Mouse (Mus musculus): Measurements from ENCODE around the gene Mroh9. TPM values are rescaled to one million over a fixed set of nuclear protein-coding genes. Genes with fewer than 3 reads are reported as not detected.

Gene Mroh9
- polyA plus RNA-seq, 1 experiment from 2014 or later, result not detected

DNA sequence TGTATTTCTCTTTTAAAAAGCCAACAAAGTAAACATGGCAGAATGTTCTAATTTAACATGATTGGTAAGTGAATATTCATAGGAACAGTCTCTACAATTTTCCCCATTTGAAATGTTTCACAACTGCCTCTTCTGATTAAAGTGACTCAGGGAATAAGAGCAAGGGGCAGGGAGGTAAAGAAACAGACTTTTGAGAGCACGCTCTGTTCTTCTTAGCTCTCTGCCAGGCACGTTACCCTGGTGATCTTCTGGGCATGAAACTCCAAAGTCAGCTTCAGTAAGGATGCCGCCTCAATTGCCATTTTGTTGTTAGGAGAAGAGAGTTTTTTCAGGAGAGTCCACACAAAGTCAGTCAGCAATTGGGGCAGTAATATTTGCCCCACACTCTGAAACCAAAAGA lies 25.1 kb downstream of the Mroh9 start:
- Histone ChIP-seq H3K27me3 (no peaks in the 10 kb centered on the region), H3K4me1 (replicated peaks) (no peaks in the 10 kb centered on the region), H3K9me3 (no peaks in the 10 kb centered on the region), H3K36me3 (no peaks in the 10 kb centered on the region), H3K27ac (no peak overlapping the region), H3K4me3 (replicated peaks) (no peak overlapping the region), H3K9ac (replicated peaks) (no peak overlapping the region), H3K4me2 (no peak overlapping the region)
- ATAC-seq (ENCODE audit: insufficient number of reproducible peaks, insufficient read depth, low FRiP score, low TSS enrichment, low read depth), result no peak
- 83% methylated on average over 3 of the region's 3 CpGs for WGBS

DNA sequence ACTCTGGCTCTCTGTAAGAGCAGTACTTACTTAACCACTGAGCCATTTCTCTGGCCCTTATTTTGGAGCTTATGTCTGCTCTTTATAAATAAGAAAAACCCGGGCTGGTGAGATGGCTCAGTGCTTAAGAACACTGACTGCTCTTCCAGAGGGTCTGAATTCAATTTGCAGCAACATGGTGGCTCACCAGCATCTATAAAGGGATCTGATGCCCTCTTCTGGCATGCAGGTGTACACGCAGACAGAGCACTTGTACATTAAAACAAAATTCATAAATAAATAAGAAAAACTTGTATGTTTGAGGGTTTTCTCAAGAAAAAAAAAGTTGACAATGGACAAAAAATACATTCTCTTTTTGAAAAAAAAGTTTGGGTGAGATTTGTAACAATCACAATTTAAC lies 28.1 kb downstream of the Mroh9 start:
- Histone ChIP-seq H3K27me3 (no peaks in the 10 kb centered on the region), H3K4me3 (replicated peaks) (no peak overlapping the region), H3K36me3 (no peaks in the 10 kb centered on the region), H3K9me3 (no peaks in the 10 kb centered on the region), H3K4me1 (replicated peaks) (no peaks in the 10 kb centered on the region), H3K9ac (replicated peaks) (no peak overlapping the region), H3K27ac (no peak overlapping the region), H3K4me2 (no peak overlapping the region)
- 41% methylated on average over 2 of the region's 2 CpGs for WGBS
- ATAC-seq (ENCODE audit: insufficient number of reproducible peaks, insufficient read depth, low FRiP score, low TSS enrichment, low read depth), result no peak

DNA sequence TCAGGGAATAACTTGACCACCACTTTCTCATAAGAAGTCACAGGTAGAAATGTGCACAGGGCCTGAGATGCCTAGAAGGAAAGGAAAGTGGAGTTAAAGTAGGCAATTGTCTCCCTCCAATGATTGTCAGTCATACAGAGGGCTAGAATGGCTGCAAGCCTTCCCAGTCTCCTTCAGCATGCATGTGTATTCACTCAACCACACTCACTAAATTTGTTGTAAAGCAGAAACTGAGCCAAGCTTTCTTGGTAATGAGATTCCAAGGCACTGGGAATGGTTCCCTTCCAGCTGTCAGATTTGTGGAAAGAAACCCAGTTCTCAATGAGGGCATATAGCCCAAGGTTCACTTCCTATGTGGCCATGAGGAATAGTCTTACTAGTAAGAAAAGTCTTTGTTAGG lies 29.8 kb downstream of the Mroh9 start:
- no peak overlapping the region for H3K27ac ChIP-seq
- ATAC-seq (ENCODE audit: insufficient number of reproducible peaks, insufficient read depth, low FRiP score, low TSS enrichment, low read depth), result no peak
- no peaks in the 10 kb centered on the region for H3K27me3 ChIP-seq
- H3K9me3 ChIP-seq, result no peaks in the 10 kb centered on the region
- H3K9ac ChIP-seq (replicated peaks), result no peak overlapping the region
- H3K4me1 ChIP-seq (replicated peaks), result no peaks in the 10 kb centered on the region
- no peak overlapping the region for H3K4me2 ChIP-seq
- H3K4me3 ChIP-seq (replicated peaks), result no peak overlapping the region
- no peaks in the 10 kb centered on the region for H3K36me3 ChIP-seq

DNA sequence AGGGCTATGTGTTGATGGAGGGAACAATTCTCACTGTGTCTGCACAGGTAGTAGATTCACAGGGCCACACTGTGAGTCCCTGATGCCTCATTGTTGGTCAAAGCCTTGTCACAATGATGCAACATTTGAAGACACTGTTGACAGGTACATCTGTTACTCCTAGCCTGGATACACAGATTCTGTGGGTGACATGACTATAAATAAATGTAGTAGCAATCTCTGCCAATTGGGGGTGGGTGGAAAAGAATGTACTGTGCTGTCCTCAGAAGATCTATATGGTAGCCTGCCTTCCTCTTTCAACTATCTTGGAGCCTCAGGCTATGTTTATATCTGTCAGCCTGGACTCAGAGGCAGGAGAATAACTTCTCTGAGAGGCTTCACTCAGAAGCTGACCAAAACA lies 62.4 kb downstream of the Mroh9 start:
- Histone ChIP-seq H3K4me3 (replicated peaks) (no peak overlapping the region), H3K27me3 (no peaks in the 10 kb centered on the region), H3K27ac (no peak overlapping the region), H3K4me1 (replicated peaks) (no peaks in the 10 kb centered on the region), H3K4me2 (no peak overlapping the region), H3K36me3 (no peaks in the 10 kb centered on the region), H3K9ac (replicated peaks) (no peak overlapping the region), H3K9me3 (no peaks in the 10 kb centered on the region)
- no peak for ATAC-seq (ENCODE audit: insufficient number of reproducible peaks, insufficient read depth, low FRiP score, low TSS enrichment, low read depth)

DNA sequence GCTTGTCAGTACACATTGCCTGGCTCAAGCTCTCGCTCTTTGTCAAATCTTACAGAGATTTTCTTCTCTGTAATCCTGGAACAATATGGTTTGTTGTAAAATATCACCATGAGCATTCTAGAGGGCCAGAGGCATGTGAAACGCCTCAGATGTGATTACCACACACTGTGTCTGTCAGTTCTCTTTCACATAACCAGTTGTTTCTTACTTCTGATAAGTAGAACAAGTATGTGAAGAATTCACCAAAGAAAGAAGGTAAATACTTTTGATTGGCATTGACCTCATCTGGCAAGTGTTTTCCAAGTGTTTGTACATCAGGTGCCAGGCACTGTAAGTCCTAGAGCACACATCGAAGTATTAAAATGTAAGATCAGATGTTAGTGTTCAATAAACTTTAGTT lies 76.2 kb downstream of the Mroh9 start:
- H3K4me2 ChIP-seq, result no peak overlapping the region
- H3K27ac ChIP-seq, result no peak overlapping the region
- ATAC-seq (ENCODE audit: insufficient number of reproducible peaks, insufficient read depth, low FRiP score, low TSS enrichment, low read depth), result no peak
- H3K36me3 ChIP-seq, result no peaks in the 10 kb centered on the region
- no peak overlapping the region for H3K4me3 ChIP-seq (replicated peaks)
- H3K27me3 ChIP-seq, result no peaks in the 10 kb centered on the region
- no peaks in the 10 kb centered on the region for H3K9me3 ChIP-seq
- 76% methylated on average over 3 of the region's 3 CpGs for WGBS
- no peak overlapping the region for H3K9ac ChIP-seq (replicated peaks)
- no peaks in the 10 kb centered on the region for H3K4me1 ChIP-seq (replicated peaks)

DNA sequence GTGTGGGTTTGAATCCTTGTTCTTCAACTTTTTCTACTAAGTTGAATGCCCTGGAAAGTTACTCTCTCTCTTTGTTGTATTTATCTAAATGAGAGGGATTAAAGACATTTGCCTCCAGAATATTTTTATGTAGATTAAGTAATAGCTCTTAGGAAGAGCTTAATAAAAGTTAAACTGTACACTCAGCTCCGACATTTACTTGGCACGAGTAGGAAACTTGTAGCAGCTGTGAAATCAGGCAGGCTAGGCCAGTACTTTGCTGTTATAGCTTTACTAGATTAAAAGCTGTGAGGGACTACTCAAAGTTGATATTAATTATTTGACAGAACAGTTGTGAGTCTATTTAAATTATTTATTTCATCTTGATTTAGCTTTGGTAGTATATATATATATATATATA lies 82.0 kb downstream of the Mroh9 start:
- WGBS, result 92% methylated on average over 2 of the region's 2 CpGs
- ATAC-seq (ENCODE audit: insufficient number of reproducible peaks, insufficient read depth, low FRiP score, low TSS enrichment, low read depth), result no peak
- H3K4me3 ChIP-seq (replicated peaks), result no peak overlapping the region
- H3K27me3 ChIP-seq, result no peaks in the 10 kb centered on the region
- no peak overlapping the region for H3K4me2 ChIP-seq
- no peak overlapping the region for H3K9ac ChIP-seq (replicated peaks)
- H3K9me3 ChIP-seq, result peaks cover 7% of the 10 kb centered on the region; the same call in 1 of the 2 replicates
- no peaks in the 10 kb centered on the region for H3K36me3 ChIP-seq
- no peaks in the 10 kb centered on the region for H3K4me1 ChIP-seq (replicated peaks)
- H3K27ac ChIP-seq, result no peak overlapping the region

DNA sequence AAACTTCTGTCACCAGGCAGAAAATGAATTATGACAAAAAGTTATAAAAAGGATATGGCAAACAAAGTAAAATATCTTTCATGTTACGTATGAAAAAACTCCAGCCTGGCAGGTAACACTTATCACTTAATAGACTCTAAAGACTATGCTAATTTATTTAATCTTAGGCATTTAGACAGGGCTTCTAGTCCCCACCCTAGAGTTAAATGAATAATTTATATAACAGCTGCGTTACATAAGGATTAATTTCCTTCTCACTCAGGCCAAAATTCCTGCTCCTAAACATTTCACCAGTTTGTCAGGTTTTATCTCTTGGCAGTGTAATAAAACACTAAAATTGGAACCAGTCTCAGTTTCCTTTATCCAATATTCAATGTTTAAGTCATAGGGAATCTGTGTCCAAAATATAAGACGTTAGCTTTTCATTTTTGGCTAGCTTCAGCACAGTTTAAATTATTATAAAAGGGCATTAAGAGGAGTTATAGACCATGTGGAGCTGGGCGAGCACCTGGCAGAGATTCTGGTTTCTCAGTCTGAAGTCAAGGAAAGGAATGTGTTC lies 84.1 kb downstream of the Mroh9 start:
- Histone ChIP-seq H3K27ac (no peak overlapping the region), H3K27me3 (no peaks in the 10 kb centered on the region), H3K9me3 (peaks cover 7% of the 10 kb centered on the region; the same call in 1 of the 2 replicates), H3K4me1 (replicated peaks) (no peaks in the 10 kb centered on the region), H3K36me3 (no peaks in the 10 kb centered on the region), H3K4me3 (replicated peaks) (no peak overlapping the region), H3K4me2 (no peak overlapping the region), H3K9ac (replicated peaks) (no peak overlapping the region)
- 76% methylated on average over 4 of the region's 4 CpGs for WGBS
- ATAC-seq (ENCODE audit: insufficient number of reproducible peaks, insufficient read depth, low FRiP score, low TSS enrichment, low read depth), result no peak

DNA sequence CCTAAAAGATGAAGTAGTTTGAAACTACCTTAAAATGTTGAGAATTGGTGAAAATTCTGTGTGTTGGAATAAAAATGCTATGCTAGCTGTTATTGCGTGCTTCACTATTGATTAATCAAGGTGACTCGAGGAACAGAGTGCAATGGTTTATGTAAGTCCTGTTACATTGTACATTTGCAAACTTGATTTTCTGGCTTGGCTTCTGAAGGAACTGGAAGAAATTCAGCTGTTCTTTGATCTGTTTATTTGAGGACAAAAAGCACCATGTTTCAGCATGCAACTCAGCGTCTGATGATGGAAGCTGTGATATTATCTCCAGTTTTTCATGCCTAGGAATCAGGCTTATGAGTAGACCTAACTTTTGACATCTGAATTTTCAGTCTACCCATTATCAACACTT lies 97.9 kb downstream of the Mroh9 start:
- no peaks in the 10 kb centered on the region for H3K27me3 ChIP-seq
- no peak overlapping the region for H3K4me2 ChIP-seq
- 90% methylated on average over 3 of the region's 3 CpGs for WGBS
- no peak for ATAC-seq (ENCODE audit: insufficient number of reproducible peaks, insufficient read depth, low FRiP score, low TSS enrichment, low read depth)
- no peaks in the 10 kb centered on the region for H3K4me1 ChIP-seq (replicated peaks)
- H3K27ac ChIP-seq, result no peak overlapping the region
- H3K9me3 ChIP-seq, result no peaks in the 10 kb centered on the region
- no peak overlapping the region for H3K9ac ChIP-seq (replicated peaks)
- no peaks in the 10 kb centered on the region for H3K36me3 ChIP-seq
- H3K4me3 ChIP-seq (replicated peaks), result no peak overlapping the region

DNA sequence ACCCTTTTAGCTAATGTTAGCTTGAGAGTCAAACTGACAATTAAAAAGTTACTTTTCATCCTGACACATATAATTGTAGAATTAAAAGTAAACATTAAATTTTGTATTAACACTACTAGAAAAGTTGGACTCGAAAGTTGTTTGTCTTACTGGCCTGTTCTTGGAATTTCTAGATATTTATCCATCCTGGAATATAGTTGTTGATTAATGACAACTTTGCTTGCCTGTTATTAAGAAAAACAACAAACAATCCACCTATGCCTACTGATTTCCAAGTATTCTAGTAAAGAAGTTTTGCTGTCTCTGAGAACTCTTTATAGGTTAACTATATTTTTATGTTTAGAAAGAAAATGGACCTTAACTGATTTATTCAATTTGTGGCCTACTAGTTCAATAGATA lies 98.7 kb downstream of the Mroh9 start:
- no peak for ATAC-seq (ENCODE audit: insufficient number of reproducible peaks, insufficient read depth, low FRiP score, low TSS enrichment, low read depth)
- H3K36me3 ChIP-seq, result no peaks in the 10 kb centered on the region
- no peaks in the 10 kb centered on the region for H3K9me3 ChIP-seq

DNA sequence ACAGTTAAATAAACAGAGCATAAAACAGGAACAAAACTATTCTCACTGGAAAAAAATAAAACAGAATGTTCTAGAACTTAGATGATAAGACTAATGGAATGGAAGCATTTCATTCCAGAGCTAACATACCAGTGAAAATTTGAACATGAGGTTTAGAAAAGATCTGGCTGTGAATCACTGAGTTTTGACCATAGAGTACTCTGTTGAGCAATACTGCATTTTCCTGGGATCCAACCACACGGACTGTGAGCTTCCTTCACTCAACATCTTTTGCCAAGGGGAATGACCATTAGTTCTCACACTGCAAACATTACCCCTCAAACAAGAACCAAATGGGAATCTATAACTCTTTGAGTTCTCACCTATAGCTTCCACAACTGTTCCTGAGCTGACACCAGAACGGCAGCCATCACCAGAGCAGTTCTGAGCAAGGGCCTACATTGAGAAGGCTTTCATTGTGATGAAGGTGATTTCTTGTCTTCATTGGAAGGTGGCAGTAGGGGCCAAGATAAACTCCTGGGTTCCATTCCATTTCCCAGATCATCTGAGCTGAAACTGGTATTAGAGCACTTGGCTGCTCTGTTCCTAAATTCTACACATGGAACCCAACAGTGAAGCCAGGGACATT lies 99.2 kb downstream of the Mroh9 start:
- no peak for ATAC-seq (ENCODE audit: insufficient number of reproducible peaks, insufficient read depth, low FRiP score, low TSS enrichment, low read depth)
- no peak overlapping the region for H3K4me2 ChIP-seq

More for the DNA sequence above, 98.7 kb downstream of the Mroh9 start:
- Histone ChIP-seq H3K27me3 (no peaks in the 10 kb centered on the region), H3K4me3 (replicated peaks) (no peak overlapping the region), H3K9ac (replicated peaks) (no peak overlapping the region), H3K4me1 (replicated peaks) (no peaks in the 10 kb centered on the region), H3K27ac (no peak overlapping the region), H3K4me2 (no peak overlapping the region)
- WGBS, result 86% methylated on average over 1 of the region's 1 CpGs

DNA sequence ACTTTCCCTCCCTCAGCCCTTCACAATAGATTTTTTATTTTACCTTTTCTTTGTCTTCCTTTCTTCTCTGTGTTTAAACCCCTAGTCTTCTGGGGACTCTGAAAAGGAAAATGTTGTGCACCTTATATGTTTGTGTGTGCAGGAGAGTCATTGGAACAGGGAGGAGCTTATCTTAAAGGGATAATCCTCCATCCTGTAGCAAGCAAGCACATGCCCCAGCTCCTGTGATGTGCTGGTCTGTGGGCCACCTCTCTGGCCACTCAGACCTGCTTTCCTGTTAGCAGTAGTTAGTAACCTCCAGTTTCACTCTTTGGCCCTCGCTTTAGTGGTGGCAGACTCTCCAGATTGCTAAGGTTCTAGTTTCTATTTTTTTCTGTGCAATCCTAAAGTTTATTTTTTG lies 101.0 kb downstream of the Mroh9 start, which contains the start of gene Fmo3:
TSS of gene Fmo3 (minus strand) at position 101 of the 400 bp plus-strand sequence.
- 71% methylated on average over 1 of the region's 1 CpGs for WGBS
- no peak for ATAC-seq (ENCODE audit: insufficient number of reproducible peaks, insufficient read depth, low FRiP score, low TSS enrichment, low read depth)
- no peaks in the 10 kb centered on the region for H3K4me1 ChIP-seq (replicated peaks)
- H3K4me2 ChIP-seq, result no peak within 1 kb of the TSS
- no peak within 1 kb of the TSS for H3K4me3 ChIP-seq (replicated peaks)
- H3K27ac ChIP-seq, result no peak within 1 kb of the TSS
- H3K27me3 ChIP-seq, result no peaks in the 10 kb centered on the region
- H3K36me3 ChIP-seq, result no peaks in the 10 kb centered on the region
- H3K9me3 ChIP-seq, result no peaks in the 10 kb centered on the region
- H3K9ac ChIP-seq (replicated peaks), result no peak within 1 kb of the TSS

More for the DNA sequence above, 99.2 kb downstream of the Mroh9 start:
- Histone ChIP-seq H3K9me3 (no peaks in the 10 kb centered on the region), H3K36me3 (no peaks in the 10 kb centered on the region), H3K27ac (no peak overlapping the region), H3K27me3 (no peaks in the 10 kb centered on the region), H3K4me3 (replicated peaks) (no peak overlapping the region), H3K4me1 (replicated peaks) (no peaks in the 10 kb centered on the region), H3K9ac (replicated peaks) (no peak overlapping the region)
- WGBS, result 86% methylated on average over 2 of the region's 2 CpGs

Data from limb, embryonic 12.5 days (tissue).